Mouse (Mus musculus): ENCODE data around the gene Tmem220.

Gene Tmem220

GRCm38 (mm10) chr11:67024867-67025477, at the start of gene Tmem220:
TSS of gene Tmem220 (plus strand) at chr11:67025154.
- DNase-seq (ENCODE audit: low spot score) = peak; percentile 89

GRCm38 (mm10) chr11:66975606-66976330, 49.2 kb upstream of the Tmem220 start:
- no peak for DNase-seq (ENCODE audit: low spot score)

GRCm38 (mm10) chr11:66981336-66982115, 43.4 kb upstream of the Tmem220 start:
- no peak for DNase-seq (ENCODE audit: low spot score)

- DNase-seq (ENCODE audit: low spot score) = no peak
These were observed 42.2 kb upstream of the Tmem220 start for GRCm38 (mm10) chr11:66982794-66983193.

- no peak for DNase-seq (ENCODE audit: low spot score)
These were observed 41.4 kb upstream of the Tmem220 start for GRCm38 (mm10) chr11:66983422-66984164.

- DNase-seq (ENCODE audit: low spot score) = peak; percentile 63
These were observed 40.5 kb upstream of the Tmem220 start for GRCm38 (mm10) chr11:66984165-66985135.

GRCm38 (mm10) chr11:66985136-66985702, 39.7 kb upstream of the Tmem220 start:
- no peak for DNase-seq (ENCODE audit: low spot score)

GRCm38 (mm10) chr11:66992150-66992549, 32.8 kb upstream of the Tmem220 start:
- DNase-seq (ENCODE audit: low spot score) = no peak

GRCm38 (mm10) chr11:66993674-66994073, 31.3 kb upstream of the Tmem220 start:
- DNase-seq (ENCODE audit: low spot score) = no peak

GRCm38 (mm10) chr11:66996446-66996845, 28.5 kb upstream of the Tmem220 start:
- no peak for DNase-seq (ENCODE audit: low spot score)

- DNase-seq (ENCODE audit: low spot score) = peak; percentile 26
These were observed 26.2 kb upstream of the Tmem220 start for GRCm38 (mm10) chr11:66998467-66999403.

GRCm38 (mm10) chr11:67000671-67001070, 24.3 kb upstream of the Tmem220 start:
- no peak for DNase-seq (ENCODE audit: low spot score)

- DNase-seq (ENCODE audit: low spot score) = no peak
These were observed 23.2 kb upstream of the Tmem220 start for GRCm38 (mm10) chr11:67001717-67002116.

- no peak for DNase-seq (ENCODE audit: low spot score)
These were observed 22.0 kb upstream of the Tmem220 start for GRCm38 (mm10) chr11:67002911-67003310.

GRCm38 (mm10) chr11:67007961-67008360, 17.0 kb upstream of the Tmem220 start:
- no peak for DNase-seq (ENCODE audit: low spot score)

GRCm38 (mm10) chr11:67008528-67008927, 16.4 kb upstream of the Tmem220 start:
- DNase-seq (ENCODE audit: low spot score) = no peak

- no peak for DNase-seq (ENCODE audit: low spot score)
These were observed 14.5 kb upstream of the Tmem220 start for GRCm38 (mm10) chr11:67010430-67010829.

GRCm38 (mm10) chr11:67011635-67012034, 13.3 kb upstream of the Tmem220 start:
- no peak for DNase-seq (ENCODE audit: low spot score)

GRCm38 (mm10) chr11:67017801-67018591, 7.0 kb upstream of the Tmem220 start:
- DNase-seq (ENCODE audit: low spot score) = no peak
